Mouse (Mus musculus) forebrain, embryonic 15.5 days (tissue): ENCODE results near the gene Aff3. TPM values are rescaled to one million over a fixed set of nuclear protein-coding genes. Genes with fewer than 3 reads are reported as not detected.

Source experiments
- ATAC-seq: fragments of 200-750 bp; cut with Nextera tagmentation; replicated peaks from 2 replicates; pipeline ENCODE4 v1.8.0; 2017; ENCODE audit warnings: mild to moderate bottlenecking, moderate TSS enrichment, moderate library complexity
- H3K27ac ChIP-seq: fragments of 300-500 bp; sonication (generic); replicated peaks from 2 replicates; pipeline ENCODE4 v1.5.1; 2015; ENCODE audit warnings: mild to moderate bottlenecking, inconsistent platforms
- H3K27me3 ChIP-seq: fragments of 300-500 bp; sonication (generic); 2 replicates; pipeline ENCODE4 v1.6.1; 2015; ENCODE audit warnings: inconsistent platforms
- H3K36me3 ChIP-seq: fragments of 300-500 bp; sonication (generic); 2 replicates; pipeline ENCODE4 v1.6.1; 2015; ENCODE audit warnings: mild to moderate bottlenecking, inconsistent platforms
- H3K4me1 ChIP-seq: fragments of 300-500 bp; sonication (generic); 2 replicates; pipeline ENCODE4 v1.6.1; 2015; ENCODE audit warnings: inconsistent platforms
- H3K4me2 ChIP-seq: fragments of 300-500 bp; sonication (generic); replicated peaks from 2 replicates; pipeline ENCODE4 v1.6.1; 2015; ENCODE audit warnings: mild to moderate bottlenecking, inconsistent platforms
- H3K4me3 ChIP-seq: fragments of 300-500 bp; sonication (generic); 2 replicates; pipeline ENCODE4 v1.5.1; 2015; ENCODE audit warnings: mild to moderate bottlenecking, inconsistent platforms
- H3K9ac ChIP-seq: fragments of 300-500 bp; sonication (generic); replicated peaks from 2 replicates; pipeline ENCODE4 v1.6.1; 2015; ENCODE audit warnings: mild to moderate bottlenecking, inconsistent platforms
- H3K9me3 ChIP-seq: fragments of 300-500 bp; sonication (generic); 2 replicates; pipeline ENCODE4 v1.6.1; 2016; ENCODE audit warnings: inconsistent platforms
- WGBS: fragments of 180-500 bp; shearing (Covaris S2); methylation state at CpG from one replicate; pipeline ENCODE4 v1.1.7; 2015; ENCODE audit warnings: mixed read lengths; 5-methylcytosine and 5-hydroxymethylcytosine counted together
- polyA plus RNA-seq: library from polyadenylated mRNA; unstranded; fragments of >200 nt; fragmentation: Nextera tagmentation; extraction: Ambion mirVana; gene quantifications from 2 replicates; pipeline ENCODE4 v1.2.1, GENCODE M21; 2015

Gene Aff3
- polyA plus RNA-seq = 36.9 and 43.7 TPM in 2 replicates

DNA sequence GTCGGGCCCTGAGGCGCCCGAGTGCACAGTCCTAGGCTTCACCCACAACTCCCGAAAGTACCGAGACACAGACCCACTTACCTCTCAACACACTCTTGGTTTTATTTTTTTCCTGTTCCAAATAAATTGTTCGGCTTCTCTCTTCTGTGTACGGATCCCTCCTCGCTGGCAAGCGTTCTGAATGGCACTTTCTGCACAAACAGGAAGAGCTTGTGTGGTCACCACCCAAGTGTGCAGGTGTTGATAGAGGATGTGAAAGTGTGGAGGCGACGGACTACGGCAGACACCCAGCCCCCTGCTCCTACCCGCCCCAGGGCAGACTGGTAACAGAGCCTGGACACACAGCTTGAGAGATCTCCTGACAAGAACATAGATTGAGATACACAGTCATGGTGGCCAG lies at the start of gene Aff3:
Gene Aff3 (minus strand): TSS at position 179 of the 400 bp plus-strand sequence.
- Histone ChIP-seq H3K27ac (no peak within 1 kb of the TSS), H3K4me2 (no peak within 1 kb of the TSS), H3K9me3 (no peaks in the 10 kb centered on the region), H3K4me1 (no peaks in the 10 kb centered on the region), H3K4me3 (no peak within 1 kb of the TSS), H3K9ac (no peak within 1 kb of the TSS), H3K27me3 (no peaks in the 10 kb centered on the region), H3K36me3 (no peaks in the 10 kb centered on the region)
- no peak for ATAC-seq
- 94% methylated on average over 13 of the region's 13 CpGs for WGBS

DNA sequence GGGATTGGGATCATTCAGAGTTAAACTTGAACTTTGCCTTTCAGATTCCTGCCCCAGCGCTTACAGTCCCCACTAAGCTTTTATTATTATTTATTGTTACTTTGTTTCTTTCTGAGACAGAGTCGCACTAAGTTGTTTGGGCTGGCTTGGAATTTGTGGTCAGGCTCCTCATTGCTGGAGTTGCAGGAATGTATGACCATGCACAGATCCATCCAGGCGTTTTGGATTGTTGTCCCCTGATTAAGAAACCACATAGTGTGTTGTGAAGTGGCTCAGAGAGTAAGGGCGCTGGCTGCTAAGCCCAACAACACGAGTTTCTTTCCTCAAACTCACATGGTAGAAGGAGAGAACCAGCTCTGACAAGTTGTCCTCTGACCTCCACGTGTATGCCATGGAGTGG lies 35.9 kb upstream of the Aff3 start:
- H3K4me3 ChIP-seq = no peak overlapping the region
- no peak overlapping the region for H3K9ac ChIP-seq
- H3K27ac ChIP-seq = no peak overlapping the region
- no peaks in the 10 kb centered on the region for H3K36me3 ChIP-seq
- WGBS = 69% methylated on average over 6 of the region's 6 CpGs
- H3K9me3 ChIP-seq = no peaks in the 10 kb centered on the region
- no peak overlapping the region for H3K4me2 ChIP-seq
- peaks cover 8% of the 10 kb centered on the region for H3K4me1 ChIP-seq
- no peak for ATAC-seq
- no peaks in the 10 kb centered on the region for H3K27me3 ChIP-seq

DNA sequence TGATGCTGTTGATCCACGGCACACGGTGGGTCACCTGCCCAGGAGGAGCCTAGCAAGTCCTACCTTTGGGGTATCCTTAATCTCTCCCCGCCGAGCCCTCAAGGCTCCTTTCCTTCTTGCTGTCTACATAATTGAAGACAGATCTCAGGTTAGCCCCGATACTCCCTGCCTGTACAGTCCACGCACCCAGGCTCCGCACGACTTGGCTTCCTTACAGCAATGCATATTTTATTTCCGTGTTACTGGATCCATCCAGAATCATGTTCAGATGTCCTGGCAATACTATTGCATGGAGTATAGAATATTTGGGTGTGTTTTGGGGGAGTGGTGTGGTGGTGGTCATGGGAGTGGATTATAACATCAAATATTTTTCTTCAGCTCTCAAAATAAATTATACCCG lies 34.5 kb upstream of the Aff3 start:
- no peak for ATAC-seq
- WGBS = 89% methylated on average over 10 of the region's 10 CpGs
- Histone ChIP-seq H3K4me1 (peaks cover 8% of the 10 kb centered on the region), H3K27me3 (no peaks in the 10 kb centered on the region), H3K4me3 (no peak overlapping the region), H3K9ac (no peak overlapping the region), H3K9me3 (no peaks in the 10 kb centered on the region), H3K36me3 (no peaks in the 10 kb centered on the region), H3K4me2 (no peak overlapping the region), H3K27ac (no peak overlapping the region)

DNA sequence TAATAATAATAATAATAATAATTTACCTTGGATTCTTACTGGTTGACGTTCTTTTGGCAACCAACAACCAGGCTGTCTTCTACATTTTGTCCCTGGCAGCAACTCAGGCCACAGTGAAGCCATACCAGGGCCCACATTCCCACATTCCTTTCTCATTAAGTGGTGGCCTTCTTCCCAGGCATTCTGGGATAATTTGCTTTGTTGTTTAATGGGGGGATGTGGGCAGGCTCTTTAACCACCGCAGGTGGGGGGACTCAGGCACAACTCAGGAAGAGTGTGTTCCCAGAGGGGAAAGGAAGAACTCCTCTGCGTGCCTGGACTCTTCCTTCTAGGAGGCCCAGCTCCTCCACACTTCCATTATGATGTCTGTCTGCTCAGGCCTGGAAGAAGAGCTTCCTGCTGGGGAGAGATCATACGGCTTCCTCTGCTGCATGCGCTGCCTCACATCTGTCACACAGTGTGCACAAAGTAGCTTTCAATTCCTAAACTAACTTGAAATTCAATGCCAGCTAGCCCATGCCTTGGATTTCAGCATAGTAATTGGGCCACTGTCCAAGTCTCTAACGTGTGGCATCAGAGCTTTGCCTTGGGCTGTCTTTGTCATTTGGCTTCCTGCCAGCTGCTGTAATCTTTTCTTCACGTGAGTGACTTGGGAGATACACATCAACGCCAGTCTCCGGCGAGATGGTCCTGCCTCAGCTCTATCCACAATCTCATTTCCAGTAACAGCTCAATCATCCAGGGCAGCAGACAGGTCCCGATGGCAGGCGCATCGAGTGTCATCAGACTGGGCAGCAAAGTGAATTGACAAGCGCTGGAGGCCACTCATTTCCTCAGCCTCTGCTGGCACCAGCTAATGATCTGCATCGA lies 31.3 kb upstream of the Aff3 start:
- no peaks in the 10 kb centered on the region for H3K27me3 ChIP-seq
- no peak for ATAC-seq
- no peaks in the 10 kb centered on the region for H3K36me3 ChIP-seq
- no peaks in the 10 kb centered on the region for H3K9me3 ChIP-seq
- peaks cover 8% of the 10 kb centered on the region for H3K4me1 ChIP-seq
- no peak overlapping the region for H3K9ac ChIP-seq
- WGBS = 33% methylated on average over 15 of the region's 15 CpGs
- H3K4me2 ChIP-seq = no peak overlapping the region
- H3K27ac ChIP-seq = no peak overlapping the region
- H3K4me3 ChIP-seq = no peak overlapping the region

DNA sequence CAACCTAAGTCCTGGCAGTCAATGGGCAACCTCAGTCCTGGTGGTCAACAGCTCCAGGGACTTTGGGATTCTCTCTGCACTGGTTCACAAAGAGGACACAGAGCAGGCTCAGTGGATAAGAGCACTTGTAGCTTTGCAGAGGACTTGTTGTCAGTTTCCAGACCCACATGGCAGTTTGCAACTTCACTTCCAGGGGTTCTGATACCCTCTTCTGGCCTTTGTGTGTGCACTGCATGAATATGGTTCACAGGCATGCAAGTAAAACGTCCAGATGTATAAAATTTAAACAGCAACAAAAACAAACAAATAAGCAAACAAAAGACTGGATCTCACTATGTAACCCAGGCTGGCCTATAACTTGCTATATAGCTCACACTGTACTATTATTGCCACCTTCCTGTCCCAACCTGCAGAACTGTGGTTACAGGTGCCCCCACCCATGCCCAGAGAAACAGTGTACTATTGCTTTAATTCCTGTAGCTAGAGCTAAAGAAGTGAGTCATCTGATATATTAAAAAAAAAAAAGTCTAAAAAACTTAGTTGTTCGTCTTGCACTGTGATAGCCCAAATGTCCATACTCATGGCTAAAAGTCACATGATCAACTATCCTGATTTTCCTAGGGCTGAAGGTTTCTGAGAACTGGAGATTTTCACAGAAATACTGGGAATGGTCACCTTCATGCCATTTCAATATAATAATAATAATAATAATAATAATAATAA lies 30.5 kb upstream of the Aff3 start:
- Histone ChIP-seq H3K9me3 (no peaks in the 10 kb centered on the region), H3K27me3 (no peaks in the 10 kb centered on the region), H3K27ac (no peak overlapping the region), H3K4me3 (no peak overlapping the region), H3K9ac (no peak overlapping the region), H3K36me3 (no peaks in the 10 kb centered on the region), H3K4me1 (peaks cover 8% of the 10 kb centered on the region), H3K4me2 (no peak overlapping the region)
- 87% methylated on average over 2 of the region's 2 CpGs for WGBS
- no peak for ATAC-seq

DNA sequence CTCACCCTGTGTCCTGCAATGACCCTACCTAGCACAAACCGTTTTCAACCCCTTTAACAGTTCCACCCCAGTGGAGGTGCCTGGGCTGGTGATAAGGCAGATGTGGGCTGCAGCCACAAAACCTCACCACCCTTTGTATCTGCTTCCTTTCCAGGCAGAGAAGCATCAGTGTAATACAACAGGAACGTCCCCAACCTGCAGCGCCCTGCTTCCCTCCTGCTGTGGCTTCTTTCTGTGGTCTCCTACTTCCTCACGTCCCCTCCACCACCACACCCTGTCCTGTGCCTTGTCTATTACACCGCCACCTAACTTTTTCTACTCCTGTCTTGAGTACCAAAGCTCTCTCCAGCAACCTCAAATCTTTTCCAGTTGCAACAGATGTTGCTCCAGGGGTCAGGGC lies 29.4 kb upstream of the Aff3 start:
- Histone ChIP-seq H3K36me3 (no peaks in the 10 kb centered on the region), H3K27me3 (no peaks in the 10 kb centered on the region), H3K4me1 (peaks cover 8% of the 10 kb centered on the region), H3K27ac (no peak overlapping the region), H3K4me2 (no peak overlapping the region), H3K9ac (no peak overlapping the region), H3K9me3 (no peaks in the 10 kb centered on the region), H3K4me3 (no peak overlapping the region)
- ATAC-seq = no peak
- WGBS = 72% methylated on average over 5 of the region's 5 CpGs

DNA sequence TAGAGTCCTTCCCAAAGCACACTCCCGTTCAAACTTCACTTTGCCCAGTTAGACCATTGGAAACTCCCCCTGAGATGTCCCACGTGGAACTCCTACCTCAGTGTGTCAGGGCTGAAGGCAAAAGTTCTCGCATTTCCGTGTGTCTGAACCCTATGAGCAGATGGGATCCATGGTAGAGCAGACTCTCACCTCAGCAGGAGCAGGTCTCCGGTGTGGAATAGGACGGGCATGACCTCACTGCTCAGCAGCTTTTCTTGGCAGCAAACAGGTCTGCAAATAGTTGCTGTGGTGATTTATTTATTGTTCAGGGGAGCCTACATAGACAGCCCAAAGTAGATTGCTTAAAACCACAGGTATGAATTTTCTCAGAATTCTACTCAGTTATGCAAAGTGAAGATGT lies 25.7 kb upstream of the Aff3 start:
- Histone ChIP-seq H3K4me3 (no peak overlapping the region), H3K4me1 (no peaks in the 10 kb centered on the region), H3K27ac (no peak overlapping the region), H3K4me2 (no peak overlapping the region), H3K36me3 (no peaks in the 10 kb centered on the region), H3K9me3 (no peaks in the 10 kb centered on the region), H3K9ac (no peak overlapping the region), H3K27me3 (no peaks in the 10 kb centered on the region)
- 80% methylated on average over 6 of the region's 6 CpGs for WGBS
- no peak for ATAC-seq

DNA sequence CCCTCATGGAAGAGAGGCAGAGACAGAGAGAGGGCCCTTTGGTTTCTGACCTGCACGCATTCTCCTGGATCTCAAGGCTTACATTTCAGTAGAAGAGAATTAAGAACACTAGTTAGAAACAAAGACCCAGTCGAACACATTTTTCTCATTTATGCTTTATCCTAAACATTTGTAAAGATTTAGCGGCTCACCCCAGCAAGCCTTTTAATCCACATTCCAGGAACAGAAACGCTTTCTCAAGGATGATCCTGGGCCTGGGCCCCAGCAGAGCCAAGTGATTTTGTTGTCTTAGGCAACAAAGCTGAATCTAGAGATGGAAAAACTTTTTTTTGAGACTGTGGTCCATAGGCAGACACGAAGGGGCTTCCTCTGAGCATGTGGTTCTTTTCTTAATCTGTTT lies 23.5 kb upstream of the Aff3 start:
- 63% methylated on average over 5 of the region's 5 CpGs for WGBS
- H3K36me3 ChIP-seq = no peaks in the 10 kb centered on the region
- no peak overlapping the region for H3K4me2 ChIP-seq
- H3K9ac ChIP-seq = no peak overlapping the region
- H3K4me1 ChIP-seq = no peaks in the 10 kb centered on the region
- no peaks in the 10 kb centered on the region for H3K9me3 ChIP-seq
- ATAC-seq = no peak
- H3K4me3 ChIP-seq = no peak overlapping the region
- no peak overlapping the region for H3K27ac ChIP-seq
- H3K27me3 ChIP-seq = no peaks in the 10 kb centered on the region

DNA sequence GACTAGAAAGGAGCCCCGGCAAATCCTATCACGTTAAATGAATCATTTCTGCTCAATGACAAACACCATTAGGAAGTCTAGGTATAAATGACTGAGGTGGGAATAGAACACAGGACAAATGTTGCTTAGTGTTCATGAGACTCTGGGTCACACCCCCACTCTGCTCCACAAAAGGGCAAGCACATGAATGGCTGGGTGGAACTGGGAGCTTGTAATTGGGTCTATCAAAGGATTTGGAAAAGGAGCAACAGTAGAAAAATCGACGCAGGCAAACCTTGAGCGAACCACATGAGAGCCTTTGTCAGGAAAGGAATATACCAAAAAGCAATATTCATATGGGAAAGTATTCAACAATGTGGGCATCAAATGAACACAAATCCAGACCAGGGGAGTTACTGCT lies 21.0 kb upstream of the Aff3 start:
- Histone ChIP-seq H3K9me3 (no peaks in the 10 kb centered on the region), H3K4me3 (no peak overlapping the region), H3K4me2 (no peak overlapping the region), H3K27me3 (no peaks in the 10 kb centered on the region), H3K36me3 (no peaks in the 10 kb centered on the region), H3K9ac (no peak overlapping the region), H3K27ac (no peak overlapping the region), H3K4me1 (no peaks in the 10 kb centered on the region)
- no peak for ATAC-seq
- 84% methylated on average over 5 of the region's 5 CpGs for WGBS

DNA sequence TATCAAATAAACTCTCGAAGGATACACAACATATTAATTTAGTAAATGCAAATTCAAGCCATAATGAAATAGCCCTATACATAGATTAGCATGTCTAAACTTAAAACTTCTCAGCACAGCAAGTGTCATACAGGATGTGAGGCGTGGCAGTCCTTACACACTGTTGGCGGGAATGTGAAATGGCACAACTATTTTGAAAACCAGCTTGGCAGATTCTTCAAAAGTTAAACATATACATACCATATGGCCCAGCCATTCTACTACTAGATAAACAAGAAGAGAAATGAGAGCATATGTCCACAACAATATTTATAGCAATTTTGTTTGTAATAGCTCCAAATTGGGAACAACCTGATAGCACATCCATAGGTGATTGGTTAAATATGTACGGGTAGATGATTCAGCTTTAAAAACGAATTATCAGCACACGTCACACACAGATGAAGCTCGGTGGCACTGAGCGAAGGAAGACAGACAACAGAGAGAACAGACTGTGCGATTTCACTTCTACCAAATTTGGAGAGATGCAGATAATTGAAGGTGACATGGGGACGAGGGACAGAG lies 18.5 kb upstream of the Aff3 start:
- H3K4me1 ChIP-seq = no peaks in the 10 kb centered on the region
- H3K4me3 ChIP-seq = no peak overlapping the region
- no peak overlapping the region for H3K9ac ChIP-seq
- no peak overlapping the region for H3K4me2 ChIP-seq
- WGBS = 75% methylated on average over 10 of the region's 10 CpGs
- H3K9me3 ChIP-seq = no peaks in the 10 kb centered on the region
- no peak for ATAC-seq
- no peaks in the 10 kb centered on the region for H3K36me3 ChIP-seq
- H3K27ac ChIP-seq = no peak overlapping the region
- no peaks in the 10 kb centered on the region for H3K27me3 ChIP-seq

DNA sequence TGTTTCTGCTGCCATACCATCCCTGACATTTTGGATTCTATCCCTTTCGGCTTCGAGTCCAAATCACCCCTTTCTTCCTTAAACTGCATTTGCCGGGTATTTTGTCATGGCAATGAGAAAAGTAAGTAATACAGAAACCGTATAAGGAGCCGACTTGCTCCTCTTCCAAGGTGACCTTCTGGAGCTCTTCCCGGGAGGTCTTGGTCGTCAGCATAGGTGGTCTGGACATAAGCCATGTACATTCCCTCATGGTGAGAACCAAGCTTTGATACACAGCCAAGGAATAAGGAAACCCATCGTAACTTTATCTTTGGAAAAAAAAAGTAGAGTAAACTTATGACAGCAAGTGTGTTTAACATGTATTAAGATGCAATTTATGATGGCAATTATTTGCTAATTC lies 15.1 kb upstream of the Aff3 start:
- ATAC-seq = no peak

DNA sequence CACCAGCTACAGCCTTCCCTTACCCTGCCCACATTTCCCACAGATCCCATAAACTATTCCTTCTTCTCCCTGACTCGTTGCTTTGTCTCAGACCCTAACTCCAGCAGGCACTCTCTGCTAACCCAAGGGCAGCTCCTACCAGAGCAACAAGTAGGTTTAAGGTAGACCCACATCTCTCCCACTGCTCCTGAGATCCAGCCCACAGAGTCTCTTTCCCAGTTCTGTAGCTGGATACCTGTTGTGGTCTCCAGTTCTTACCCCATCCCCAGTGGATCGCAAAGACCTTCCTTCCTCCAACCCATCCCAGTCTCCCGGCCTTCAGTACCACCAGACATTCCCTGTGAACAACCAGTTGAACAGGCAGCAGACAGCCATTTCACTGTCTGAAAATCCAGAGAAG lies 7.0 kb upstream of the Aff3 start:
- Histone ChIP-seq H3K27ac (no peak overlapping the region), H3K9ac (no peak overlapping the region), H3K36me3 (no peaks in the 10 kb centered on the region), H3K4me2 (no peak overlapping the region), H3K27me3 (no peaks in the 10 kb centered on the region), H3K4me3 (no peak overlapping the region), H3K9me3 (no peaks in the 10 kb centered on the region), H3K4me1 (no peaks in the 10 kb centered on the region)
- 92% methylated on average over 3 of the region's 3 CpGs for WGBS
- no peak for ATAC-seq

More for the DNA sequence above, 15.1 kb upstream of the Aff3 start:
- Histone ChIP-seq H3K27me3 (no peaks in the 10 kb centered on the region), H3K9ac (no peak overlapping the region), H3K4me3 (no peak overlapping the region), H3K27ac (no peak overlapping the region), H3K4me1 (no peaks in the 10 kb centered on the region), H3K36me3 (no peaks in the 10 kb centered on the region), H3K9me3 (no peaks in the 10 kb centered on the region), H3K4me2 (no peak overlapping the region)
- WGBS = 87% methylated on average over 8 of the region's 8 CpGs
